Mouse (Mus musculus): ENCODE measurements around the gene Syngr2. TPM values are rescaled to one million over a fixed set of nuclear protein-coding genes. Genes with fewer than 3 reads are reported as not detected.

Syngr2 gene
- polyA plus RNA-seq, 1 experiment from 2014 or later, result 173 TPM

DNA sequence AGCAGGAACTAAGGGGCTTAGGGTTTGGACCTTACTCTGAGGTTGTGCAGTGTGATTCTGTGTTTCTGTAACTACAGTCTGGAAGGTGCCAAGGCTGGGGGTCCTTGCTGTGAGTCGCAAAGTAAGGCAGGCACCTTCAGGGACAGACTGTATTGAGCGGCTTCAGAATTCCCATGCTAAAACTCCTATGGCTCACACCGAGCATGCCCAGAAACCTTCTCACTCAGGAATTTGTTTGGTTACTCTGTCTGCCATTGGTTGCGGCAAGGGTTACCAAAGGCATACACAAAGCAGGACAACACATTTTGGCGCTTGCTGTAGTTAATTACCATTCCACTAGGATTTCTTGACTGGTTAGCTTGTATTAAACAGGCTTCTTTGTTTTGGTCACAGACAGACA, 16.7 kb downstream of the Syngr2 start:
- Histone ChIP-seq H3K27ac (ENCODE audit: low read length) (peak overlapping the region; percentile 91), H3K9me3 (ENCODE audit: control insufficient read depth, low read length) (no peaks in the 10 kb centered on the region), H3K4me2 (ENCODE audit: low read depth, low read length) (peak overlapping the region; percentile 89), H3K27me3 (replicated peaks; ENCODE audit: control insufficient read depth, insufficient read depth, low read length) (no peaks in the 10 kb centered on the region), H3K36me3 (ENCODE audit: control insufficient read depth, insufficient read depth, low read length) (peaks cover 7% of the 10 kb centered on the region), H3K4me3 (ENCODE audit: low read length) (peak overlapping the region; percentile 65), H3K9ac (ENCODE audit: low read depth, low read length) (peak overlapping the region; percentile 84), H3K4me1 (ENCODE audit: control insufficient read depth, insufficient read depth, low read length) (peaks cover 68% of the 10 kb centered on the region)
- 0 out of 2 replicates have a peak, but pooled peaks have one; percentile 2 for ATAC-seq
- 8% methylated on average over 5 of the region's 5 CpGs for WGBS

DNA sequence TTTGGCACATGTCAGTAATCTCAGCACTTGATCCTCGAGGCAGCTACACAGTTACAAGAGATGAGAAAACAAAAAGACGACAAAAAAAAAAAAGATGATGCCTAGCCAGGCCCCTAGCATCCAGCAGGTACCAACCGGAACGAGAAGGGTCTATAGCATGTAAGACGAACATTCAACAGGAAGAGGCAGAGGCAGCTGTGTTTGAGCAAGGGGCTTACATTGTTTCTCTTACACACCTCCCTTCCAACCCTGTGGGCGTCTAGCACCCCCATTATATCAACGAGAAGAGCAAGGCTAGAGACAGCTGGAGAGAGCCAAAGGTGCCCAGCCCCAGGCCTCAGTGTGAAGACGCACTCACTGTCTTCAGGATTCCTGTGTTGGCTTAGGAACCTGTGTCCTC, 17.4 kb downstream of the Syngr2 start:
- Histone ChIP-seq H3K36me3 (ENCODE audit: control insufficient read depth, insufficient read depth, low read length) (no peaks in the 10 kb centered on the region), H3K9ac (ENCODE audit: low read depth, low read length) (peak overlapping the region; percentile 84), H3K4me2 (ENCODE audit: low read depth, low read length) (peak overlapping the region; percentile 89), H3K4me1 (ENCODE audit: control insufficient read depth, insufficient read depth, low read length) (peaks cover 63% of the 10 kb centered on the region), H3K27me3 (replicated peaks; ENCODE audit: control insufficient read depth, insufficient read depth, low read length) (no peaks in the 10 kb centered on the region), H3K9me3 (ENCODE audit: control insufficient read depth, low read length) (no peaks in the 10 kb centered on the region), H3K27ac (ENCODE audit: low read length) (peak overlapping the region; percentile 98), H3K4me3 (ENCODE audit: low read length) (peak overlapping the region; percentile 2; the same call in 1 of the 2 replicates)
- 54% methylated on average over 8 of the region's 8 CpGs for WGBS
- no peak for ATAC-seq

- Histone ChIP-seq H3K4me3 (ENCODE audit: low read length) (peak overlapping the region; percentile 1; the same call in 1 of the 2 replicates), H3K36me3 (ENCODE audit: control insufficient read depth, insufficient read depth, low read length) (no peaks in the 10 kb centered on the region), H3K27me3 (replicated peaks; ENCODE audit: control insufficient read depth, insufficient read depth, low read length) (no peaks in the 10 kb centered on the region), H3K9ac (ENCODE audit: low read depth, low read length) (peak overlapping the region; percentile 84), H3K4me1 (ENCODE audit: control insufficient read depth, insufficient read depth, low read length) (peaks cover 66% of the 10 kb centered on the region), H3K9me3 (ENCODE audit: control insufficient read depth, low read length) (no peaks in the 10 kb centered on the region), H3K27ac (ENCODE audit: low read length) (peak overlapping the region; percentile 98), H3K4me2 (ENCODE audit: low read depth, low read length) (peak overlapping the region; percentile 89)
- WGBS, result 46% methylated on average over 3 of the region's 3 CpGs
- ATAC-seq, result no peak
These were observed 17.9 kb downstream of the Syngr2 start for GRCm38 (mm10) chr11:117827386-117827785.

DNA sequence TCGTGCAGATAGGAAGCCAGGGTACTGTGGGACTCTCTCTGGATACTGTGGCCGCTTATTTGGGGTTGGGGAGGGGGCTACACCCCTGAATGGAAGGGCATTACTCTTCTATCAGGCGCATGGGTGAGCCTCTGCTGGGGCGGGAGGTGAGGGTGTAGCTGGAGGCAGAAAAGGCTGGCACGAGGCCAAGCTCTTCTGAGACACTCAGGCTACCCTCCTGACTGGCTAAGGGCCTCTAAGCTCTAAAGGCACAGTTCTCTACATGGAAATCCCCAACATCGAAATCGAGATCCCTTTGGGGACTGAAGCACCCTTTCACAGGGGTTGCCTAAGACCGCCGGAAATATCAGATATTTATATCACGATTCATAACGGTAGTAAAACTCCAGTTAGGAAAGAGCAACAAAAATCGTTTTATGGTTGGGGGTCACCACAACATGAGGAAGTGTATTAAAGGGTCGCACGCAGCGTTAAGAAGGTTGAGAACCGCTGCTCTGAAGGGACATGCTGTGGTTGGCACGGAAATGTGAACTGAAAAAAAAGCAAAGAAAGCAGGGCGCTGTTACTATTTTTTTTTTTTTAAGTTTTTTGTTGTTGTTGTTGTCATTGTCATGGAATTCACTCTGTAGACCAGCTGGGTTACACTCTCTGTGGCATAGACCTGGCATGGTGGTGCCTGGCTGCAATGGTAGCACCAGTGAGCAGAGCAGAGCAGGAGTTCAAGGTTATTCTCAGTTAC, 18.9 kb downstream of the Syngr2 start:
- Histone ChIP-seq H3K4me3 (ENCODE audit: low read length) (0 out of 2 replicates have a peak overlapping the region, but pooled peaks have one; percentile 1), H3K9me3 (ENCODE audit: control insufficient read depth, low read length) (no peaks in the 10 kb centered on the region), H3K4me2 (ENCODE audit: low read depth, low read length) (peak overlapping the region; percentile 89), H3K27me3 (replicated peaks; ENCODE audit: control insufficient read depth, insufficient read depth, low read length) (no peaks in the 10 kb centered on the region), H3K36me3 (ENCODE audit: control insufficient read depth, insufficient read depth, low read length) (no peaks in the 10 kb centered on the region), H3K4me1 (ENCODE audit: control insufficient read depth, insufficient read depth, low read length) (peaks cover 60% of the 10 kb centered on the region), H3K9ac (ENCODE audit: low read depth, low read length) (peak overlapping the region; percentile 84), H3K27ac (ENCODE audit: low read length) (peak overlapping the region; percentile 98)
- ATAC-seq, result peak; percentile 27; the same call in 1 of the 2 replicates
- 54% methylated on average over 18 of the region's 18 CpGs for WGBS

DNA sequence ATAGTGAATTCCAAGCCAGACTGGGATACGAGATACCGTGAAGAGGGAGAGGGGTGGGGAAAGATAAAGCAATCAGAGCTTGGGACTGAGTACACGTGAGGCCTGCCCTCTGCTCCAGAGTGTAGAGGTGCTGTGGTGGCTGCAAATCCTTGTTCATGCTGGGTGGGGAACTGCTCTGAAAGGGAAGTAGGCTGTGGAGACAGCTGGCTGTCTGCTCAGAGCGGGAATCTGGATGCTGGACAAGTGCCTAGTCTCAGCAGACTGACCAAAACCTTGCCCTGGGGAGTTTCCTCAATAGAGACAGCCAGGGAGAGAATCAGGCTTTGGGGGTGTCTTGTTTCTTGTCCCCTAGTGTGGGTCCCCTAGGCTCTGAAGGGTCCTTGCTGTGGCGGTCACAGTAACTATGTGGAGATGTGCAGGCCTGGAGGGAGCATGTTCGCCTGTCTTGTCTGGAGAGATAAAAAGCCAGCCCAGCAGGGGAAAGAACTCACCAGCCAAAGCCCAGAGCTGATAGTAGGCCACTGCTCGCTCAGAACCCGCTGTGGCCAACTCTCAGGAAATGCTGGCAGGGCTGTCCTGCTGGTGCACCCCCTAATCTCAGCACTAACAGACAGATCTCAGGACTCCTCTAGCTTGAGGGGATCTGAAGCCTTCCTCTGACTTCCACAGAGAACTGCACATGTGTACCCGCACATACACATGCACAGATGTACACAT, 19.6 kb downstream of the Syngr2 start:
- 45% methylated on average over 9 of the region's 9 CpGs for WGBS
- H3K36me3 ChIP-seq (ENCODE audit: control insufficient read depth, insufficient read depth, low read length), result no peaks in the 10 kb centered on the region
- H3K4me3 ChIP-seq (ENCODE audit: low read length), result no peak overlapping the region
- peaks cover 57% of the 10 kb centered on the region for H3K4me1 ChIP-seq (ENCODE audit: control insufficient read depth, insufficient read depth, low read length)
- peak; percentile 59 for ATAC-seq
- H3K27ac ChIP-seq (ENCODE audit: low read length), result peak overlapping the region; percentile 98
- no peaks in the 10 kb centered on the region for H3K27me3 ChIP-seq (replicated peaks; ENCODE audit: control insufficient read depth, insufficient read depth, low read length)
- peak overlapping the region; percentile 84 for H3K9ac ChIP-seq (ENCODE audit: low read depth, low read length)
- H3K9me3 ChIP-seq (ENCODE audit: control insufficient read depth, low read length), result no peaks in the 10 kb centered on the region
- H3K4me2 ChIP-seq (ENCODE audit: low read depth, low read length), result peak overlapping the region; percentile 17; the same call in 1 of the 2 replicates

DNA sequence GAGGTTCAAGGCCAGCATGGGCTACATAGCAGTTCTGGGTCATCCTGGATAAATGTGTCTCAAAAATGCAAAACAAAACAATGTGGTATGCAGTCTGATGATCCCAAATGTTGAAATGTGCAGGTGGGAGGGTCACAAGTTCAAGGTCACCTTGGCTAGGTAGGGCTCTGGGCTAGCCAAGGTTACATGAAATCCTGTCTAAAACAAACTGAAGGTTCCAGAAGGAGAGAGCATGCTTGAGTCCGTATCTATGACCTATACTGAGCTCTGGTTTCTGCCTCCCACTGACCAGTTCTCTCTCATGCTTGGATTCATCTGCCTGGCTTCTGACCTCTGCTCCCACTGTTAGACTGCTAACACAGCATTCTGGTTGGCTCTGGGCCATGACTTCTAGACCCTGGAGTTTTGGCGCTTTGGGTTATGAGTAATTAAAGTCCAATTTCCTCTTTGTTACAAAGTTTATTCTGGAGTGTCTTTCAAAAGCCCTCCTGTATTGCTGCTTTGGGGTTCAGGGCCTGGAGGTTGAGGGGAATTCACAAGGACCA, 20.3 kb downstream of the Syngr2 start:
- peaks cover 54% of the 10 kb centered on the region for H3K4me1 ChIP-seq (ENCODE audit: control insufficient read depth, insufficient read depth, low read length)
- no peak for ATAC-seq

GRCm38 (mm10) chr11:117830401-117830800, 20.9 kb downstream of the Syngr2 start:
- Histone ChIP-seq H3K9ac (ENCODE audit: low read depth, low read length) (0 out of 2 replicates have a peak overlapping the region, but pooled peaks have one; percentile 84), H3K9me3 (ENCODE audit: control insufficient read depth, low read length) (no peaks in the 10 kb centered on the region), H3K36me3 (ENCODE audit: control insufficient read depth, insufficient read depth, low read length) (no peaks in the 10 kb centered on the region), H3K27me3 (replicated peaks; ENCODE audit: control insufficient read depth, insufficient read depth, low read length) (no peaks in the 10 kb centered on the region), H3K4me3 (ENCODE audit: low read length) (no peak overlapping the region), H3K4me1 (ENCODE audit: control insufficient read depth, insufficient read depth, low read length) (peaks cover 60% of the 10 kb centered on the region), H3K4me2 (ENCODE audit: low read depth, low read length) (no peak overlapping the region), H3K27ac (ENCODE audit: low read length) (peak overlapping the region; percentile 98)
- ATAC-seq, result no peak
- WGBS, result 56% methylated on average over 9 of the region's 9 CpGs

More for the DNA sequence above, 20.3 kb downstream of the Syngr2 start:
- Histone ChIP-seq H3K27me3 (replicated peaks; ENCODE audit: control insufficient read depth, insufficient read depth, low read length) (no peaks in the 10 kb centered on the region), H3K9me3 (ENCODE audit: control insufficient read depth, low read length) (no peaks in the 10 kb centered on the region), H3K9ac (ENCODE audit: low read depth, low read length) (peak overlapping the region; percentile 84), H3K4me3 (ENCODE audit: low read length) (no peak overlapping the region), H3K36me3 (ENCODE audit: control insufficient read depth, insufficient read depth, low read length) (no peaks in the 10 kb centered on the region), H3K4me2 (ENCODE audit: low read depth, low read length) (peak overlapping the region; percentile 17; the same call in 1 of the 2 replicates), H3K27ac (ENCODE audit: low read length) (peak overlapping the region; percentile 98)
- WGBS, result 53% methylated on average over 2 of the region's 2 CpGs

GRCm38 (mm10) chr11:117832086-117832969, 22.9 kb downstream of the Syngr2 start:
- peak overlapping the region; percentile 36 for H3K4me3 ChIP-seq (ENCODE audit: low read length)
- H3K4me1 ChIP-seq (ENCODE audit: control insufficient read depth, insufficient read depth, low read length), result peaks cover 60% of the 10 kb centered on the region
- H3K9me3 ChIP-seq (ENCODE audit: control insufficient read depth, low read length), result no peaks in the 10 kb centered on the region
- 24% methylated on average over 28 of the region's 28 CpGs for WGBS
- no peak for ATAC-seq
- peak overlapping the region; percentile 62 for H3K27ac ChIP-seq (ENCODE audit: low read length)
- H3K4me2 ChIP-seq (ENCODE audit: low read depth, low read length), result peak overlapping the region; percentile 59
- peak overlapping the region; percentile 51 for H3K9ac ChIP-seq (ENCODE audit: low read depth, low read length)
- no peaks in the 10 kb centered on the region for H3K36me3 ChIP-seq (ENCODE audit: control insufficient read depth, insufficient read depth, low read length)
- no peaks in the 10 kb centered on the region for H3K27me3 ChIP-seq (replicated peaks; ENCODE audit: control insufficient read depth, insufficient read depth, low read length)

All from intestine, embryonic 16.5 days (tissue).